Mouse (Mus musculus) CH12.LX (cell line): Measurements from ENCODE around the gene Lzts3. TPM values are rescaled to one million over a fixed set of nuclear protein-coding genes. Genes with fewer than 3 reads are reported as not detected.

Source experiments
- DNase-seq: peaks from one replicate; pipeline ENCODE4 v3.0.0-alpha.2; 2013; ENCODE audit errors: extremely low read depth
- H3K27ac ChIP-seq: 2 replicates; pipeline ENCODE4 v1.5.1; 2012; ENCODE audit warnings: low read depth, mild to moderate bottlenecking, control low read depth, moderate library complexity; ENCODE audit not compliant: insufficient read depth
- H3K27me3 ChIP-seq: replicated peaks from 2 replicates; pipeline ENCODE3; 2012; ENCODE audit warnings: inconsistent platforms
- H3K36me3 ChIP-seq, 2 experiments: replicated peaks in 1 of 2; 2 replicates each; pipeline versions ENCODE3 to v1.6.1; 2012; ENCODE audit warnings: inconsistent platforms in 1 of 2, low read length in 1 of 2, mild to moderate bottlenecking in 1 of 2, mixed read lengths in 1 of 2, moderate library complexity in 1 of 2; ENCODE audit not compliant: control insufficient read depth in 1 of 2, insufficient read depth in 1 of 2
- H3K4me1 ChIP-seq, 2 experiments: 2 replicates each; pipeline ENCODE4 v1.6.1; 2012; ENCODE audit warnings: inconsistent platforms in 1 of 2, moderate library complexity in 1 of 2; ENCODE audit not compliant: insufficient read depth in 2 of 2, control insufficient read depth in 1 of 2
- H3K4me2 ChIP-seq: 2 replicates; pipeline ENCODE4 v1.6.1; 2012; ENCODE audit warnings: low read depth, mild to moderate bottlenecking, control low read depth; ENCODE audit not compliant: poor library complexity, insufficient read depth, severe bottlenecking
- H3K4me3 ChIP-seq, 3 experiments: fragments of 150-350 bp in 1 of 3; sonication (generic) in 1 of 3; replicated peaks in 1 of 3; 2 replicates each; pipeline versions ENCODE3 to v1.5.1; 2011 to 2012; ENCODE audit warnings: low read depth in 2 of 3, low read length in 2 of 3, mild to moderate bottlenecking in 2 of 3, moderate library complexity in 2 of 3, control low read depth in 1 of 3, improper control_type of control experiment in 1 of 3, inconsistent platforms in 1 of 3, mixed read lengths in 1 of 3; ENCODE audit not compliant: poor library complexity in 1 of 3
- H3K79me2 ChIP-seq: replicated peaks from 2 replicates; pipeline ENCODE4 v1.6.1; 2012; ENCODE audit warnings: mild to moderate bottlenecking, moderate library complexity; ENCODE audit not compliant: control insufficient read depth, poor library complexity, insufficient read depth, severe bottlenecking; ENCODE audit errors: extremely low read depth
- H3K9ac ChIP-seq: 2 replicates; pipeline ENCODE4 v1.6.1; 2012; ENCODE audit warnings: low read depth, mild to moderate bottlenecking, control low read depth, moderate library complexity; ENCODE audit not compliant: insufficient read depth
- H3K9me3 ChIP-seq: replicated peaks from 2 replicates; pipeline ENCODE3; 2012; ENCODE audit warnings: low read length, inconsistent platforms, mixed read lengths
- BHLHE40 ChIP-seq: IDR thresholded peaks from 2 replicates; pipeline ENCODE4 v1.6.1; 2011; ENCODE audit warnings: mild to moderate bottlenecking, low read depth, low read length, improper control_type of control experiment
- CHD2 ChIP-seq: IDR thresholded peaks from 2 replicates; pipeline ENCODE4 v1.6.1; 2011; ENCODE audit warnings: low read length, improper control_type of control experiment
- CTCF ChIP-seq, 2 experiments: IDR thresholded peaks in 1 of 2; conservative IDR thresholded peaks in 1 of 2; 2 replicates each; pipeline ENCODE4 v1.5.1; 2011 to 2012; ENCODE audit warnings: low read depth in 2 of 2, low read length in 2 of 2, improper control_type of control experiment in 1 of 2, inconsistent platforms in 1 of 2, mild to moderate bottlenecking in 1 of 2, moderate library complexity in 1 of 2
- E2F4 ChIP-seq: IDR thresholded peaks from 2 replicates; pipeline ENCODE4 v1.6.1; 2011; ENCODE audit warnings: low read depth, low read length, improper control_type of control experiment; ENCODE audit not compliant: insufficient replicate concordance
- ELF1 ChIP-seq: IDR thresholded peaks from 2 replicates; pipeline ENCODE4 v1.6.1; 2014; ENCODE audit warnings: low read depth, mild to moderate bottlenecking, inconsistent platforms, low read length, improper control_type of control experiment
- HCFC1 ChIP-seq: IDR thresholded peaks from 2 replicates; pipeline ENCODE4 v1.6.1; 2012; ENCODE audit warnings: low read depth, mild to moderate bottlenecking, inconsistent platforms, low read length, improper control_type of control experiment
- IRF4 ChIP-seq: IDR thresholded peaks from 2 replicates; pipeline ENCODE4 v1.6.1; 2014; ENCODE audit warnings: low read depth, mild to moderate bottlenecking, inconsistent platforms, low read length, improper control_type of control experiment
- JUN ChIP-seq: IDR thresholded peaks from 2 replicates; pipeline ENCODE4 v1.6.1; 2011; ENCODE audit warnings: low read depth, mild to moderate bottlenecking, low read length, improper control_type of control experiment, moderate library complexity; ENCODE audit not compliant: insufficient read depth
- KAT2A ChIP-seq: IDR thresholded peaks from 2 replicates; pipeline ENCODE4 v1.6.1; 2012; ENCODE audit warnings: low read length, improper control_type of control experiment, inconsistent platforms; ENCODE audit not compliant: insufficient replicate concordance
- MAX ChIP-seq: IDR thresholded peaks from 2 replicates; pipeline ENCODE4 v1.6.1; 2011; ENCODE audit warnings: low read length, improper control_type of control experiment
- MAZ ChIP-seq: IDR thresholded peaks from 2 replicates; pipeline ENCODE4 v1.6.1; 2012; ENCODE audit warnings: low read depth, mild to moderate bottlenecking, inconsistent platforms, low read length, improper control_type of control experiment, moderate library complexity
- MEF2A ChIP-seq: IDR thresholded peaks from 2 replicates; pipeline ENCODE4 v1.6.1; 2014; ENCODE audit warnings: low read depth, mild to moderate bottlenecking, inconsistent platforms, low read length, improper control_type of control experiment, borderline replicate concordance
- MXI1 ChIP-seq: IDR thresholded peaks from 2 replicates; pipeline ENCODE4 v1.6.1; 2011; ENCODE audit warnings: mild to moderate bottlenecking, low read depth, low read length, improper control_type of control experiment
- MYC ChIP-seq: IDR thresholded peaks from 2 replicates; pipeline ENCODE4 v1.6.1; 2011; ENCODE audit warnings: low read depth, mild to moderate bottlenecking, improper control_type of control experiment, low read length
- NELFE ChIP-seq: IDR thresholded peaks from 2 replicates; pipeline ENCODE4 v1.6.1; 2011; ENCODE audit warnings: low read depth, low read length, improper control_type of control experiment
- NRF1 ChIP-seq: IDR thresholded peaks from 2 replicates; pipeline ENCODE4 v1.6.1; 2014; ENCODE audit warnings: low read depth, mild to moderate bottlenecking, inconsistent platforms, low read length, improper control_type of control experiment, moderate library complexity
- POLR2A ChIP-seq: IDR thresholded peaks from 2 replicates; pipeline ENCODE4 v1.6.1; 2011; ENCODE audit warnings: low read depth, mild to moderate bottlenecking, improper control_type of control experiment, low read length
- POLR2AphosphoS2 ChIP-seq: IDR thresholded peaks from 2 replicates; pipeline ENCODE4 v1.6.1; 2011; ENCODE audit warnings: low read depth, low read length, improper control_type of control experiment
- RAD21 ChIP-seq: IDR thresholded peaks from 2 replicates; pipeline ENCODE4 v1.6.1; 2011; ENCODE audit warnings: low read depth, mild to moderate bottlenecking, low read length, improper control_type of control experiment, moderate library complexity
- RCOR1 ChIP-seq: conservative IDR thresholded peaks from 2 replicates; pipeline ENCODE4 v1.6.1; 2012; ENCODE audit warnings: low read depth, mild to moderate bottlenecking, inconsistent platforms, low read length, improper control_type of control experiment
- SIN3A ChIP-seq: IDR thresholded peaks from 2 replicates; pipeline ENCODE4 v1.6.1; 2012; ENCODE audit warnings: low read length, improper control_type of control experiment, inconsistent platforms
- SMC3 ChIP-seq: IDR thresholded peaks from 2 replicates; pipeline ENCODE4 v1.6.1; 2011; ENCODE audit warnings: low read depth, low read length, improper control_type of control experiment
- TBP ChIP-seq: conservative IDR thresholded peaks from 2 replicates; pipeline ENCODE4 v1.6.1; 2011; ENCODE audit warnings: low read depth, low read length, improper control_type of control experiment
- TCF12 ChIP-seq: IDR thresholded peaks from 2 replicates; pipeline ENCODE4 v1.6.1; 2014; ENCODE audit warnings: low read depth, mild to moderate bottlenecking, inconsistent platforms, low read length, improper control_type of control experiment
- UBTF ChIP-seq: IDR thresholded peaks from 2 replicates; pipeline ENCODE4 v1.6.1; 2012; ENCODE audit warnings: low read depth, mild to moderate bottlenecking, inconsistent platforms, low read length, improper control_type of control experiment, moderate library complexity
- ZKSCAN1 ChIP-seq: IDR thresholded peaks from 2 replicates; pipeline ENCODE4 v1.6.1; 2012; ENCODE audit warnings: low read depth, inconsistent platforms, low read length, improper control_type of control experiment, borderline replicate concordance
- dilution Hi-C: fragments of 300-500 bp; cut with MboI; formaldehyde crosslinking; loops from 2 replicates; pipeline ENCODE4 v1.14.3; 2020; ENCODE audit warnings: low sequenced_read_pairs; ENCODE audit not compliant: extremely low pct_unique_long_range_greater_than_20kb, extremely low pct_ligation_motif_present
- in situ Hi-C: fragments of 300-500 bp; cut with MboI; formaldehyde crosslinking; loops from 3 replicates; pipeline ENCODE4 v1.14.3; 2019; ENCODE audit warnings: low sequenced_read_pairs, low pct_ligation_motif_present, low pct_unique_long_range_greater_than_20kb, mixed read lengths
- polyA plus RNA-seq: library from polyadenylated mRNA; unstranded; fragments of >175 nt; gene quantifications from 2 replicates; pipeline ENCODE4 v1.2.1, GENCODE M21; 2012; ENCODE audit warnings: low read depth; ENCODE audit not compliant: insufficient read length
- total RNA-seq, 2 experiments: library from RNA; depleted of rRNA; stranded (reverse); fragments of 300-350 nt in 1 of 2; fragments of >200 nt in 1 of 2; gene quantifications; 2 replicates each; pipeline ENCODE4 v1.2.3; 2012 to 2014

Lzts3 gene
- total and polyA plus RNA-seq, 3 experiments = 1.5 to 4.2 (median 3.9) TPM

DNA sequence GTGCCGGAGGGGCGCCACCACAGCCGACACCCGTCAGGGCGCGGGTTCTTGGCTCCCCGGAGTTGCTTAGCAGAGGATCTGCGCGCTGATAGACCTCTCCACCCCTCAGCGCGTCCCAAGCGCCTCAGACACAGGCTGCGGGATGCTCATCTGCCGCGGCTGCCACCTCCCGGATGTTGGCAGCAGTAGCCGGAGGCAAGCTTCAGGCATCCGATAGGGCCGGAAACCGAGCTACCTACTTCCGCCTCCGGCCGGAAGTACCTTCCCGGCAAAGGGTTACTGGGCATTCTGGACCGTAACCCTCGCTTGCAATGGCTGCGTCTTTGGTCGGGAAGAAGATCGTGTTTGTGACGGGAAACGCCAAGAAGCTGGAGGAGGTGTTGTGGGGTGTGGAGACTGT, 25.0 kb upstream of the Lzts3 start, which contains the start of gene Itpa:
Gene Itpa, plus strand, starts transcription at position 52 of the 400 bp plus-strand sequence.
- H3K36me3 ChIP-seq = peaks cover 18 to 32% of the 10 kb centered on the region in 2 experiments
- H3K9me3 ChIP-seq = no peaks in the 10 kb centered on the region
- peak within 1 kb of the TSS; percentile 80 for H3K9ac ChIP-seq
- H3K4me1 ChIP-seq = peaks cover 8 to 39% of the 10 kb centered on the region in 2 experiments
- no peak for TF ChIP-seq MAZ
- TF ChIP-seq MYC = peak; percentile 77; the same call in 1 of the 2 replicates
- TF ChIP-seq SIN3A = peak; percentile 86
- TF ChIP-seq RAD21 = peak; percentile 52
- peak; percentile 65; the same call in 1 of the 2 replicates for TF ChIP-seq POLR2AphosphoS2
- peak; percentile 65; the same call in 1 of the 2 replicates for TF ChIP-seq MXI1
- no peak for TF ChIP-seq ZKSCAN1
- peak; percentile 37; the same call in 1 of the 2 replicates for TF ChIP-seq IRF4
- peak; percentile 69; the same call in 1 of the 2 replicates for TF ChIP-seq MAX
- TF ChIP-seq CHD2 = no peak
- 0 out of 2 replicates have a peak, but pooled peaks have one; percentile 21 for TF ChIP-seq UBTF
- peak; percentile 92 for TF ChIP-seq ELF1
- peak; percentile 77; the same call in 1 of the 2 replicates for TF ChIP-seq KAT2A
- peak; percentile 91 for TF ChIP-seq NELFE
- peak in 1 of 2 experiments; percentile 73; a peak in 2 of 4 replicates for TF ChIP-seq CTCF (conservative IDR thresholded peaks at IDR 0.05 in 1 of 2, IDR thresholded peaks at IDR 0.05 in 1 of 2; ENCODE audit: low read depth in 2 of 2, low read length in 2 of 2)
- no peak for TF ChIP-seq BHLHE40
- TF ChIP-seq TCF12 = peak; percentile 89
- 0 out of 2 replicates have a peak, but pooled peaks have one; percentile 72 for TF ChIP-seq E2F4
- TF ChIP-seq NRF1 = peak; percentile 52; the same call in 1 of the 2 replicates
- TF ChIP-seq HCFC1 = peak; percentile 87
- no peak for TF ChIP-seq JUN
- TF ChIP-seq POLR2A = peak; percentile 92
- TF ChIP-seq RCOR1 = peak; percentile 59; the same call in 1 of the 2 replicates
- TF ChIP-seq TBP = peak; percentile 68
- peak; percentile 60; the same call in 1 of the 2 replicates for TF ChIP-seq MEF2A
- TF ChIP-seq SMC3 = peak; percentile 64
- H3K79me2 ChIP-seq = peaks cover 38% of the 10 kb centered on the region
- DNase-seq = peak; percentile 92
- in situ Hi-C loops (no loop called here), dilution Hi-C loops (no loop called here)
- H3K27me3 ChIP-seq = no peaks in the 10 kb centered on the region
- H3K27ac ChIP-seq = no peak within 1 kb of the TSS; the same call in 1 of the 2 replicates
- H3K4me3 ChIP-seq = peak within 1 kb of the TSS; percentile 71 to 93 (median 73)
- peak within 1 kb of the TSS; percentile 80 for H3K4me2 ChIP-seq
